Mouse (Mus musculus): ENCODE measurements around the gene Fgf8. TPM values are rescaled to one million over a fixed set of nuclear protein-coding genes. Genes with fewer than 3 reads are reported as not detected.
A peak's percentile ranks its signal among the peaks of the same experiment; 100 is the strongest.

The Fgf8 gene
- polyA plus RNA-seq, 1 experiment from 2014 or later = not detected

DNA sequence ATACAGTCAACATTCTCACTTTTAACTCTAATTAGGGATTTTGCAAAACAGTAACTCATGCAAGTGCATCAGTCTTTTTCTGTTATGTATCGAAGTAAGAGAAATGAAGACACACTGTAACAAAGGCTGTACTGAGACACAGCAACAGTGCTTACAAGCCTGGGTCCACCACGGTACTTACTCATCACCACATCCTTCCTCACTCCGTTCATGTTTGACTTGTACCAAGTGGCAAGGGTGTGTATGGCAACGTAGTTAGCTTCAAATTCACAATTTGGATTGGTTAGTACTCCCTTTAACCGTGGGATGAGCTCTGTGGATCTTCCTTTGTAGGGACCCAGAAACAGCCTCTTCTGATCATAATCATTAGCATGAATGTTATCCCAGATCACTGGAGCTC is 28.8 kb upstream of the Fgf8 start:
- ATAC-seq (ENCODE audit: insufficient read depth) = no peak
- Histone ChIP-seq H3K4me1 (ENCODE audit: insufficient read depth) (no peaks in the 10 kb centered on the region), H3K9ac (no peak overlapping the region), H3K27me3 (ENCODE audit: insufficient read depth, low read length) (no peaks in the 10 kb centered on the region), H3K9me3 (ENCODE audit: low read depth, low read length) (no peaks in the 10 kb centered on the region), H3K27ac (ENCODE audit: low read depth) (no peak overlapping the region), H3K4me2 (no peak overlapping the region), H3K36me3 (ENCODE audit: insufficient read depth) (peaks cover 95% of the 10 kb centered on the region), H3K4me3 (ENCODE audit: low read depth, low read length) (no peak overlapping the region)
- DNase-seq = no peak
- 86% methylated on average over 5 of the region's 5 CpGs for WGBS
- TF ChIP-seq CTCF (IDR thresholded peaks at IDR 0.05; ENCODE audit: low read depth) = no peak

DNA sequence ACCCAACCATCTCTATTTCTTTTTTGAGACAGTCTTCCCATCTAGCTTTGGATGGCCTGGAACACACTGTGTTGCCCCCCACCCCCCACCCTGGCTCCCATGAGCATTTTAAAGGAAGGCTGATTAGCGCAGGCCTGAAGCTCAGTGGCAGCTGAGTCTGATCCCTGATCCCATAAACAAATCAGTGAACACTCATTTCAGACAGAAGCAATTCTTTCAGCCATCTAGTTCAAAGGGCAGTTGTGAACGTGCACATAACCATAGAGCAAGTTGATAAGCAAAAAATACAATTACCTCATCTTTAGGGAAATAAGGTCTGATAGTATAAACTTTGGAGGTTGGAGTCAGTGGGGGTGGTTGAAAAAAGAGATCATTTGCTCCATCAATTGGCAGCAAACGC is 18.1 kb upstream of the Fgf8 start:
- H3K27me3 ChIP-seq (ENCODE audit: insufficient read depth, low read length) = no peaks in the 10 kb centered on the region
- H3K4me2 ChIP-seq = no peak overlapping the region
- no peak for TF ChIP-seq CTCF (IDR thresholded peaks at IDR 0.05; ENCODE audit: low read depth)
- no peak overlapping the region for H3K4me3 ChIP-seq (ENCODE audit: low read depth, low read length)
- no peaks in the 10 kb centered on the region for H3K4me1 ChIP-seq (ENCODE audit: insufficient read depth)
- H3K9me3 ChIP-seq (ENCODE audit: low read depth, low read length) = no peaks in the 10 kb centered on the region
- 62% methylated on average over 3 of the region's 3 CpGs for WGBS
- peaks cover 95% of the 10 kb centered on the region for H3K36me3 ChIP-seq (ENCODE audit: insufficient read depth)
- ATAC-seq (ENCODE audit: insufficient read depth) = no peak
- H3K27ac ChIP-seq (ENCODE audit: low read depth) = no peak overlapping the region
- H3K9ac ChIP-seq = no peak overlapping the region
- DNase-seq = no peak

DNA sequence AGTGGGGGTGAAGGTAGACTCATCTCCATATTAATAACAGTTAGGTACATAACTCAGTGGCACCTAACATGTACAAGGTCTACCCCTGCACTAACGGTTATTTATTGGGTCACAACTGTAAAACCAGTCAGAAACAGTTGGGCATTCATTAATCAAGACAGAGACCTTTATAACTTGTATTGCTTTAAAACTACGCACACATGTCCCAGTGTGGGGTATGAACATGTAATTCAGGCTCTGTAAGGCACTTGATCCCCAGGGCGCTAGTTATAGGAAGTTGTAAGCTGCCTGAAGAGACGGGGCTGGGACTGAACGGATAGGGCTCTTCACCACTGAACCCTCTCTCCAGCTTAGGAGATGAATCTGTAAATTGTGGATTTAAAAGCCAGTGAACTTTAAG is 16.0 kb upstream of the Fgf8 start:
- DNase-seq (no peak), ATAC-seq (ENCODE audit: insufficient read depth) (no peak)
- 83% methylated on average over 5 of the region's 5 CpGs for WGBS
- Histone ChIP-seq H3K9ac (no peak overlapping the region), H3K4me3 (ENCODE audit: low read depth, low read length) (no peak overlapping the region), H3K9me3 (ENCODE audit: low read depth, low read length) (no peaks in the 10 kb centered on the region), H3K27ac (ENCODE audit: low read depth) (no peak overlapping the region), H3K4me1 (ENCODE audit: insufficient read depth) (no peaks in the 10 kb centered on the region), H3K4me2 (no peak overlapping the region), H3K27me3 (ENCODE audit: insufficient read depth, low read length) (no peaks in the 10 kb centered on the region), H3K36me3 (ENCODE audit: insufficient read depth) (peaks cover 96% of the 10 kb centered on the region)
- no peak for TF ChIP-seq CTCF (IDR thresholded peaks at IDR 0.05; ENCODE audit: low read depth)

DNA sequence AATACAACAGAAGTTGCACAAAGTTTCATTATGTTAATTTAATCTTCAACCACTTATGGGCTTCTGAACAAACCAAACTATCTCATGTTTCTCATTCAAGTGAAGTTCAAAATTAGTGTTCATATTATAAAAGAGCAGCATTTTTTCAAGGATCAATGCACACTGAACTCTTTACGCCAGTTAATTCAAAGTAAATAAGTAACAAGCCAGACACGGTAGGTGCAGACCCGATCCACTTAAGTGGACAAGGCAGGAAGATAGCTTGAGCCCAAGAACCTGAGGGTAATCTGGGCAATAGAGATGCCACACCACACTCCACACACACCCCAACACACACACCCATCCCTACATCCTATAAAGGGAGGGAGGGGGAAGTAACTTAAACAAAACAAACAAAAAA is 10.8 kb upstream of the Fgf8 start:
- peaks cover 76% of the 10 kb centered on the region for H3K36me3 ChIP-seq (ENCODE audit: insufficient read depth)
- no peak for TF ChIP-seq CTCF (IDR thresholded peaks at IDR 0.05; ENCODE audit: low read depth)
- ATAC-seq (ENCODE audit: insufficient read depth) (no peak), DNase-seq (no peak)
- WGBS = 88% methylated on average over 3 of the region's 3 CpGs
- H3K9me3 ChIP-seq (ENCODE audit: low read depth, low read length) = no peaks in the 10 kb centered on the region
- H3K9ac ChIP-seq = no peak overlapping the region
- H3K4me2 ChIP-seq = no peak overlapping the region
- no peak overlapping the region for H3K27ac ChIP-seq (ENCODE audit: low read depth)
- H3K4me3 ChIP-seq (ENCODE audit: low read depth, low read length) = no peak overlapping the region
- H3K27me3 ChIP-seq (ENCODE audit: insufficient read depth, low read length) = no peaks in the 10 kb centered on the region
- H3K4me1 ChIP-seq (ENCODE audit: insufficient read depth) = peaks cover 3% of the 10 kb centered on the region; the same call in 1 of the 2 replicates

DNA sequence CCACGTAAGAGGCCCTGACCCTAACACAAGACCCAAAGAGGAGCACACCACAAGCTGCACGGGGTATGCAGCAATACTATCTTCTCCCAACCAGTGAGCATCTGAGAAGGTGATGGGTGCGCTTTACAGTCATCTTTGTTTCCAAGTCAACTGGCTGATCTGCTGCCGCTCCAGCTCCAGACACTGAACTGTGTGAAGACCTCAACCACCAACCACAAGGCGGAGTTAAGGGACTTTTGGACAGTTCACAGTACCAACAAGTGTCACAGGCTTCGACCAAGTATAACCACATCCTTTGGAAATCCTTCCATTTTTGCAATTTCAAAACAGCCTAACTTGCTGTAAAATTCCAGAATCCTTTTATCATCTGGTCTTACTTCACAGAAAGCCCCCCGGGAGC is 9.2 kb upstream of the Fgf8 start:
- Histone ChIP-seq H3K9ac (no peak overlapping the region), H3K27me3 (ENCODE audit: insufficient read depth, low read length) (no peaks in the 10 kb centered on the region), H3K27ac (ENCODE audit: low read depth) (no peak overlapping the region), H3K36me3 (ENCODE audit: insufficient read depth) (peaks cover 59% of the 10 kb centered on the region), H3K4me3 (ENCODE audit: low read depth, low read length) (no peak overlapping the region), H3K4me1 (ENCODE audit: insufficient read depth) (peaks cover 7% of the 10 kb centered on the region; the same call in 1 of the 2 replicates), H3K9me3 (ENCODE audit: low read depth, low read length) (no peaks in the 10 kb centered on the region), H3K4me2 (no peak overlapping the region)
- no peak for TF ChIP-seq CTCF (IDR thresholded peaks at IDR 0.05; ENCODE audit: low read depth)
- ATAC-seq (ENCODE audit: insufficient read depth) (no peak), DNase-seq (no peak)
- 88% methylated on average over 7 of the region's 7 CpGs for WGBS

DNA sequence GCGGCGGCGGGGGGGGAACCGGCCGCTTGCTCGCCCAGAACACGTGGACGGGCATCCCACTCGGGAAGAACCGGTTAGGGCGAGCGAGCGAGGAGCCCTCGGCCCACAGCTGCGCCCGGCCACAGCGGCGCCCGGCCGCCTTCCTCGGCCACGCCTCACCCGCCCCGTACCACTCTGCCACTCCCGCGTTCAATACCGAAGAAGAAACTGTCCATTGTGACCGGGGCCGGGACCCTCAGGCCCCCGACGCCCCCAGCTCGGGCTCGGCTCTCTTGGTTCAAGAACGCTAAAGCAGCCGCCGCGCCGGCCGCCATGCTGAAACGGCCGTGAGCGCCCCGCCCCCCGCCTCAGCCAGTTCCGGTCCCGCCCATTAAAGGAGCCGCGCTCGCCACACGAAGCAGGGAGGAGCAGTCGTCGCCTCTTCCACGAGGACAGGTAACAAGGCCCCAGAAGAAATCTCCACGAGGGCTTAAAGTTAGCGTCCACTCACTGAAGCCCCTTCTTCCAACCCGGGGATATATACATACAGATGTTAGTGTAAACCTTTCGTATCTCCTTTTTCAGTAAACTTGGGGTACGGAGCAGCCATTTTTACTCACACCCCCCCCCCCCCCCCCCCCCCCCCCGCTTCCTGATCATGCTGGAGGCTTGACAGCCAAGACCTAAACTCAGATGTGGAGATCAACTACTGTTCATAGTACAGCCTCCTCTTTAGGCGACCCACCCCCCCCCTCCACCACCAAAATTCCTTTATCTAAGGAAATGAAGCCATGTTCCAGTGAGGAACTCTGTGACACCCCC is 6.7 kb upstream of the Fgf8 start, which contains the start of gene Npm3:
Gene Npm3 (minus strand): TSS at position 349 of the 801 bp plus-strand sequence.
- H3K27ac ChIP-seq (ENCODE audit: low read depth) = 0 out of 2 replicates have a peak within 1 kb of the TSS, but pooled peaks have one; percentile 12
- TF ChIP-seq CTCF (IDR thresholded peaks at IDR 0.05; ENCODE audit: low read depth) = no peak
- peaks cover 18% of the 10 kb centered on the region for H3K27me3 ChIP-seq (ENCODE audit: insufficient read depth, low read length)
- WGBS = under 1% methylated on average over 57 of the region's 60 CpGs
- H3K4me2 ChIP-seq = peak within 1 kb of the TSS; percentile 93
- peak within 1 kb of the TSS; percentile 85 for H3K4me3 ChIP-seq (ENCODE audit: low read depth, low read length)
- H3K36me3 ChIP-seq (ENCODE audit: insufficient read depth) = peaks cover 34% of the 10 kb centered on the region
- peak within 1 kb of the TSS; percentile 79 for H3K9ac ChIP-seq
- no peaks in the 10 kb centered on the region for H3K9me3 ChIP-seq (ENCODE audit: low read depth, low read length)
- ATAC-seq (ENCODE audit: insufficient read depth) = peak; percentile 66
- peak; percentile 90 for DNase-seq
- peaks cover 7% of the 10 kb centered on the region; the same call in 1 of the 2 replicates for H3K4me1 ChIP-seq (ENCODE audit: insufficient read depth)

DNA sequence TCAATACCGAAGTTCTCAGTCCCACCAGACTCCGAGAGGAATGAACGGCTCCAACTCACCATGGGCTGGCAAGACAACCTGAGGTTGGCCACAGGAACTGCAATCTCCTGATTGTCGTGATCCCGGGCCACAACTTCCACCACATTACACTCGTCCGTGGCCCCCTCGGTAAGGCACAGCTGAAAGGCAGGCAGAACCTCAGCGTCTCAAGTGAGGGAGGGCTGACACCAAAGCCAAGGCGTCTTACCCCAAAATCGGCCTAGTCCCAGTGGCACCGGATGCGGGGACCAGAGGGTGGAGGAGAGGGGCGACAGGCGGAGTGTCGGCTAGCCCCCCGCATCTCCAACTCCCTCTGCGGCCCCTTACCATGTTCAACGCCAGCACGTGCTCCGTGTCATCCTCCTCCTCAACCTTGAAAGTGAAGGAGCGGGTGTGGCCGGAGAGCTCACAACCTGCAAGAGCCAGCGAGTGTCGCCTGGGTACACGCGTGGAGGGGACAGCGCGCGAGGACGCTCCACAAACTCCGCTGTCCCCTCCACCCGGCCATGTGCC is 6.1 kb upstream of the Fgf8 start:
- peaks cover 25% of the 10 kb centered on the region for H3K27me3 ChIP-seq (ENCODE audit: insufficient read depth, low read length)
- H3K4me1 ChIP-seq (ENCODE audit: insufficient read depth) = peaks cover 7% of the 10 kb centered on the region; the same call in 1 of the 2 replicates
- H3K27ac ChIP-seq (ENCODE audit: low read depth) = no peak overlapping the region
- H3K4me3 ChIP-seq (ENCODE audit: low read depth, low read length) = peak overlapping the region; percentile 85
- peaks cover 28% of the 10 kb centered on the region for H3K36me3 ChIP-seq (ENCODE audit: insufficient read depth)
- H3K9me3 ChIP-seq (ENCODE audit: low read depth, low read length) = no peaks in the 10 kb centered on the region
- ATAC-seq (ENCODE audit: insufficient read depth) (peak; percentile 31; the same call in 1 of the 2 replicates), DNase-seq (peak; percentile 23)
- under 1% methylated on average over 33 of the region's 33 CpGs for WGBS
- H3K4me2 ChIP-seq = peak overlapping the region; percentile 93
- TF ChIP-seq CTCF (IDR thresholded peaks at IDR 0.05; ENCODE audit: low read depth) = no peak
- peak overlapping the region; percentile 79 for H3K9ac ChIP-seq

Data from lung, embryonic 14.5 days (tissue).